Mouse (Mus musculus) embryonic fibroblast, embryonic 13.5 days (primary cell): ENCODE results near the gene Dscam.

Experiments used
- CTCF ChIP-seq: IDR thresholded peaks from 2 replicates; pipeline ENCODE4 v1.5.1; 2011; ENCODE audit warnings: mild to moderate bottlenecking, control low read depth, low read length, moderate library complexity, borderline replicate concordance; ENCODE audit not compliant: insufficient read depth
- POLR2A ChIP-seq: IDR thresholded peaks from 2 replicates; pipeline ENCODE4 v1.6.1; 2011; ENCODE audit warnings: low read depth, mild to moderate bottlenecking, control low read depth, low read length, moderate library complexity

DNA sequence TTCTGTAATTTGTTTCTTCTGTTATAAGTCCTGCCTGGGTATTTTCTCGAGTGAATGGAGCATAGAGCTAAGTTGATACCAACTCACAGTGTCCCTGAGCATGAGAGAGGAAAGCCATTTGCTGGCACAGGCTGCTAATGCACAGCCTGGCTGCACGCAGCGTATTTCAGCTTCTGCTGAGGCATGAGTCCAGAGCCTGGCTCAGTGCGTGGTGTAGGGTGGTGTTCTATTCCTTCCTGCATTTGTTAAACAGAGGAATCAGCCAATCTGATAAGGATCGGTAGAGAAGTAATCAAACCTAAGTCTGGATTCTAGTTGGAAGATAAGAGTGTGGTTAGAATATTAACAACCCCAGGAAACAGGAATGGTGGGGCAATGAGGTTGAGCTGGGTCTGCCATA is 500.8 kb downstream of the Dscam start:
- no peak for TF ChIP-seq CTCF
- no peak for TF ChIP-seq POLR2A
